Mouse (Mus musculus) cortical plate, adult 2 months (tissue): ENCODE results near the gene Clspn.

Experiments used
- CTCF ChIP-seq: fragments of 200-500 bp; IDR thresholded peaks from 2 replicates; pipeline ENCODE4 v1.5.1; 2011; ENCODE audit warnings: mild to moderate bottlenecking, control low read depth, low read length; ENCODE audit not compliant: insufficient read depth; ENCODE audit errors: extremely low read depth
- POLR2A ChIP-seq: fragments of 200-500 bp; IDR thresholded peaks from 2 replicates; pipeline ENCODE4 v1.6.1; 2011; ENCODE audit warnings: mild to moderate bottlenecking, low read length, control low read depth; ENCODE audit not compliant: insufficient read depth; ENCODE audit errors: extremely low read depth

- TF ChIP-seq POLR2A (no peak), CTCF (no peak)
Observed at GRCm38 (mm10) chr4:126532292-126532691, 24.4 kb upstream of the Clspn start.
